Mouse (Mus musculus): ENCODE measurements around the gene Secisbp2l. TPM values are rescaled to one million over a fixed set of nuclear protein-coding genes. Genes with fewer than 3 reads are reported as not detected.

The Secisbp2l gene
- polyA plus RNA-seq (2015; fragmentation: Nextera tagmentation; extraction: Ambion mirVana), result 9.5 and 10.0 TPM in 2 replicates

DNA sequence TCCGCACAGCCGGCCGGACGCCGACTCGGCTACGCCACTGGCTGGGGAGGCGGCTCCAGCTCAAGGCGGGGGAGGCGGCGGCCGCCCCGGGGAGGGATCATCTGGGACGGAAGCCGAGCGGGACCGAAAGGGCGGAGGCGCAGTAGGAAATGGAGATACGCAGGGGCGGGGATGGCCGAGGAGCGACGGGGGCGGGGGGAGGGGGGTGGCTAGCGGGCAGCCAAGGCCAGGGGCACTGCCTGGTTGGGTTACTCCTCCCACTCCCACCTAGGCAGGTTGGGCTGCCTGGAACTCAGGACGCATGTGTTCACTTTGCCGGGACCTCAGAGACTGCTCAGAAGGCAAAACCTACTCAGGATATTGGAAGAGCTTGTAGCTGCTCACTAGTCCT is at the start of gene Secisbp2l:
Gene Secisbp2l, minus strand, starts transcription at position 152 of the 391 bp plus-strand sequence.

DNA sequence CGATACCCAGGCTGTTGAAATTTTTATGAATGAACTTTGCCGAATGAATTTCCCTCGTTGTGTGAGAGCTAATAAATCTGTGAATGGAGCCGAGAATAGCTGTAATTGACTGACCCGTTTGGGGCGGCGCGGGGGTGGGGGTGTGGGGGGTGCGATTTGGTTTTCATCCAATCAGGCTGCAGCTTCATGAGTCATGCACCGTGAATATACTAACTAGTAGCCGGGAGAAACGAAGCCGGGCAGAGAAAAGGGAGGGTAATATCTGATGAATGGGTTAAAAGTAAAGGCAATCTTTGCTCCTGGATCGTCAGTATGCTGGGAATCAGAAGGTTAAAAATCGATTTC is 58.6 kb downstream of the Secisbp2l start, which contains the start of gene Shc4:
Gene Shc4, minus strand, starts transcription at position 63 of the 345 bp plus-strand sequence.

Other genes starting within 250 kb of the Secisbp2l start
- gene Cep152, start 157.8 kb downstream of the Secisbp2l start, polyA plus RNA-seq (2015; fragmentation: Nextera tagmentation; extraction: Ambion mirVana), result 1.1 and 1.3 TPM in 2 replicates
- gene Eid1, start 109.8 kb downstream of the Secisbp2l start, polyA plus RNA-seq (2015; fragmentation: Nextera tagmentation; extraction: Ambion mirVana), result 94.0 and 99.0 TPM in 2 replicates
- gene Shc4, start 58.7 kb downstream of the Secisbp2l start, polyA plus RNA-seq (2015; fragmentation: Nextera tagmentation; extraction: Ambion mirVana), result 1.3 and 1.4 TPM in 2 replicates
- gene Galk2, start 76.2 kb upstream of the Secisbp2l start, polyA plus RNA-seq (2015; fragmentation: Nextera tagmentation; extraction: Ambion mirVana), result 16.4 and 19.7 TPM in 2 replicates
- gene Cops2, start 76.3 kb upstream of the Secisbp2l start, polyA plus RNA-seq (2015; fragmentation: Nextera tagmentation; extraction: Ambion mirVana), result 53.4 and 59.0 TPM in 2 replicates

Measured in skeletal muscle tissue, postnatal 0 days (tissue).